Mouse (Mus musculus): Measurements from ENCODE around the gene Ndufc2.

Gene Ndufc2

DNA sequence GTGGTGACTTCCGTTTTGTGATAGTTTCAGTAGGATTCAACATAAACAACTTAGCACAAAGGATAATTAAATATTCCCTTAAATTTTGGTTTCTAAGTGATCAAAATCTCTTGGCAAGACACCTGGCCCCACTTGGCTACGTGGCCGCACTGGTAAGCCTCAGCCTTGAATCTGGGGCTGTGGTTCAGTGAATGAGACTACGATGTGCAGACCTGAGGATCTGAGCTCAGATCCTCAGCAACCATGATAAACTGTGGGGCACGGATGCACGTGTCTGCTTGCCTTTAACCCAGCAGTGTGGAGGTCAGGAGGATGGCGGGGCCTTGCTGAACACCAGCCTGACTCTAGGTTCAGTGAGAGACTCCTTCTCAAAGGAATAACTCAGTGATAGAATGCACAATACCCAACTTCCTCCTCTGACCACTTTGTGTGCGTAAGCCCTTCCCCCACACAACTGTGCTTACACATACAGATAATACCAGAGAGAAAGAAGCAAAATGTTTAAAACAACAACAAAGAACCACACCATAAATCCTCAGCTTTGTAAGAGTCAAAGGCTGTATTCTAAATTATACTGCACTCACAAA, 12.1 kb upstream of the Ndufc2 start:
- no peak for DNase-seq

DNA sequence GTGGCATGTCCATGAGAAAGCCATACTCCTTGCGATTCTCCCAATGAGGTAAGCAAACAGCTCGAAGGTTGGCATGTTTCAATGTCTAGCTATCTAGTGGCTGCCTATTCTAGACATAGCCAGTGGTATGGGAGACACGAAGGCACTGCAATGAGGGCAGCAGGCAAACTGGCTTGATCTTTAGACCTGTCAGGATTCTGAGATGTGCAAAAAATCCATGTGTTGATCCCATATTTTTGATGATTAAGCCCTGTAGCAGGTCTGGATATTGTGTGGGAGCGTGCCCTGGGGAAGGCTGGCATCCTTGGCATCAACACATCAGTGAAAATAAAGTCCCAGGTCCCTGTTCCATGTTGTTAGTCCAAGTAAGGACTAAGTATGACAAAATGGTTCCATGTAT, 11.3 kb upstream of the Ndufc2 start:
- no peak for DNase-seq

- DNase-seq, result no peak
These were observed 8.3 kb upstream of the Ndufc2 start for GRCm38 (mm10) chr7:97391293-97392078.

DNA sequence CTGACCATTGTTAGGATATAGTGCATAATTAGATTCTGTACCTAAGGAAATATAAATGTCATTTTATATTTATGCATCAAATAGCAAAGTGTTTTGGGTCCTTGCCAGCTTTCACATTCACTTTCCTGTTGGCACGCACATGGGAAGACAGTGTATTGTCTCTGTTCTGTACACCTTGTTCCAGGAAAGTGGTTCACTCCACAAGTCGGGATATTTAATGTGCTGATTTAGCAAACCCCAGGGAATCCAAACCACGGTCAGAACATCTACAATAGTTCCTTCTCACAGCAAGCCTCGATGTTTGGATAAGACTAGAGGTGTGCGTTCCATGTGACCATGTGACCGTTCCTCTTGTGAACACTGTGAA, 7.7 kb upstream of the Ndufc2 start:
- no peak for DNase-seq

DNA sequence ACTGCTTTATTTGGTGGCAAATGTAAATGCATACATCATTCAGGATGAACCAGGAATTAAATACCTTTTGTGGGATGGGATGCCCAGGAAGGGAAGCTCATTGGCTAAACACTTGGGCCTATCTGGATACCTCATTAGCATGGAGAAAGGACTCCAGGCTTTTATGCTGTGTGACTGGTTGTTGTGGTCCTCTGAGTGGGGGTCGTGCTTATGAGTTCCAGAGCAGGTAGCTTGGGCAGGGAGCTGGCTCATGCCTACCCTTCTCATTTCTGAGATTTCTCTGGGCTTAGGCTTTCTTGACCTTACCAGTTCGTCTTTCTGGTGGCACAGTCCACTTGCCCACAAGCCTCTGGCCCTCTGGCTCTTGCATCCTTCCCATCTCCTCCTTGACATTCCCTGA, 5.4 kb upstream of the Ndufc2 start:
- no peak for DNase-seq

DNA sequence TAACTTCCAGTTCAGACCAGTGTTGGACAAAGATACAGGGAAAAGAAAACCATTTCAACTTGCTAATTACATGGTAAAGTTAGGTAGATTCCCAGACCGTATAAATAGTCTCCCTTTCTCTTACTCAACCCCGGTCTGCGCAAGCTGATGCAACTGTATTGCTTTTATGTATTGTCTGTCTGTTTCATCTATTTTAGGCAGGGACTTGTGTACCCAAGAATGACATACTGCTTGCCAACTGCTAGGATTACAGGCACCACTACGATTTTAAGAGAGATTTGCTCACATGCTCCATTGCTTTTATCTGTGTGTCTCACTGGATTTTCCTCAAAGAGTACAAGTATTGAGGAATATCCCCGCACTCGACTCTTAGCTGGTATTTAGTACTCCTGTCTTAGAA, 860 bp upstream of the Ndufc2 start:
- no peak for DNase-seq

- DNase-seq, result no peak
These were observed 7.3 kb downstream of the Ndufc2 start for GRCm38 (mm10) chr7:97407145-97407544.

DNA sequence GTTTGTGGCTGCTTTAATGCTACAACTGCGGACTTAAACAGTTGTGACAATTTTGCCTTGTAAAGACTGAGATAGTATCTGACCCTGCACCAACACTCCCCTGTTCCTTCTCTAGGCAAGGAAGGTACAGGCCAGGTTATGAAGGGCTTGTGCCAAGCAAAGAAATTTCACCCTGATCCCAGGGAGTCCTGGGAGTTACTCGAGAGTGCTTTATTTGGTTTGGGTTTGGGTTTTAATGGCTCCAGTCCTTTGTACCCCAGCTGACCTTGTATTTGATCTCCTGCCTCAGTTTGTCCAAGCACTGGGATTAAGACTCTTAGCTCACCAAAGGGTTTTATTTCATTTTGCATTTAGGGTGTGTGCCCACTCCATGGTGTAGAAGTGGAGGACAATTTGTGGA, 11.3 kb downstream of the Ndufc2 start:
- DNase-seq, result no peak

DNA sequence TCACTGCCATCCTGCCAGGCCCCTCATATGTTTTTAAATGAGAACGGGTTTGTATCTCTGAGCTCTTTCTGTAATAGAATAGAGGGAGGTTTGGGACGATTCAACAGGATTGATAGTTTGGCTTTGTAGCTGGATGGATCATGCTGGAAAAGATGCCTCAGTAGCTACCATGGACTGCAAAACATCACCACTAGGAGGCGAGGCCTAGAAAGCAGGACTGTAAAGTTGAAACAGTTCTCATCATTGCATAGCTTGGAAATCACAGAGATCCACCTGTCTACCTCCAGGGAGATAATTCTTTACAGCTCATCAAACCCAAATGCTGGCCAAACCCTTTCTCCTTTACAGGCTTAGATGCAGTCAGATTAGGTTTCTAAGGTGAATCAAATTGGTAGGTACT, 11.8 kb downstream of the Ndufc2 start:
- DNase-seq, result no peak

DNA sequence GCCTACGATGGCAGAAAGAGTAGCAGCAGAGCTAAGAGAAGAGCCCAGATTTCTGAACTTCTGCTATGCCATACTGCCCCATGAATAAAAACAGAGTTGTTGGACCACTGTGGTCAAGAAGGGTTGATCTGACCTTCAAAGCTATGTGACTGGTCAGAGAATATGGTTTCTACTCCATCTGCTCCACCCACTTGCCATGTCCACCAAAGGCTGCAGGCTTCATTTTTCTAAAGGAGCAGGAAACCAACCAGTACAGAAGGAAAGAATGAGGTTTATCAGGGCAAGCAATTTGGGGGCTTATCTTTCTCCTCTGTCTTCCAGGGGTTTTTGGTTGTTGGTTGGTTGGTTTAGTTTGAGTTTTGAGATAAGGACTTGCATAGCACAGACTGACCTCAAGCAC, 14.2 kb downstream of the Ndufc2 start:
- DNase-seq, result no peak

- DNase-seq, result no peak
These were observed 14.6 kb downstream of the Ndufc2 start for GRCm38 (mm10) chr7:97414426-97414825.

- no peak for DNase-seq
These were observed 15.3 kb downstream of the Ndufc2 start for GRCm38 (mm10) chr7:97414915-97415687.

- DNase-seq, result no peak
These were observed 16.7 kb downstream of the Ndufc2 start for GRCm38 (mm10) chr7:97416473-97416872.

DNA sequence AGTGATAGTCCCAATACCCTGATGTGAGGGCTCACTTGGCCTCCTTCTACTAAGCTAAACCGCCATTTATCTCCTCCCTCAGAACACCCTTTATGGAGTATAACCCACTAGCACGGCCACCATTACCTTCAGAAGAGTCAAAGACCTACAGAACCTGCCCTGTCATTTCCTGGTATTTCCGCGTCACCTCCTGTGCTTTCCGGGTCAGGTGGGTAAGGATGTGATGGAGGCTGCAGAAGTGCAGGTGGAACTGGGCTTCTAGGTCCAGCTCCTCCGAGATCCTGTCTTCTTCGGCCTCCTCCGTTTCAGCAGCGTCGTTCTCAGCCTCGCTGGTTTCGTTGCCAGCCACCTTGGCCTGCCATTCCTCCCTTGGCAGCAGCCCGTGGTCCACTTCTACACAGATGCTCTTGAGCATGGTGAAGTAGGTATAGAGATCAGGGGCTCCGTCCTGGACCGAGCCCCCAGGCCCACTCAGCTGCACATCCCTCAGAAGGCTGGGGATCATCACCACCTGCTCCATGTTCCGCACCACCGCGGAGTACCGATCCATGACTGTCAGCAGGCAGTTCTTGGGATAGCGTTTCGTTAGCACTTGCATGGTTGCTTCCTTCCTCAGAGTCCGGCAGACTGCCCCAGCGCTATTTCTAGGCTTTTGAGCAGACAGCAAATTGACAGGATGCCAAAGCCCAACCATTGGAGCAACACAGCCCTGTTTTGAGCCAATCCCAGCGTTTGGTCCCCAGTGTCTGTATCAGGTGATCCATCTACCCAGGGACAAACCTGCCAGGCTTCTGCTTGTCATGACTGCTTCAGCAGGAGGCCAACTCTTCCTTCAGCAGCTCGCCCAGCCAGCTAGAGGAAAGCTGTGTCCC, 17.3 kb downstream of the Ndufc2 start, which contains the start of gene Thrsp:
Gene Thrsp (minus strand): TSS at position 825 of the 872 bp plus-strand sequence.
- no peak for DNase-seq

- DNase-seq, result no peak
These were observed 18.9 kb downstream of the Ndufc2 start for GRCm38 (mm10) chr7:97418717-97419116.

DNA sequence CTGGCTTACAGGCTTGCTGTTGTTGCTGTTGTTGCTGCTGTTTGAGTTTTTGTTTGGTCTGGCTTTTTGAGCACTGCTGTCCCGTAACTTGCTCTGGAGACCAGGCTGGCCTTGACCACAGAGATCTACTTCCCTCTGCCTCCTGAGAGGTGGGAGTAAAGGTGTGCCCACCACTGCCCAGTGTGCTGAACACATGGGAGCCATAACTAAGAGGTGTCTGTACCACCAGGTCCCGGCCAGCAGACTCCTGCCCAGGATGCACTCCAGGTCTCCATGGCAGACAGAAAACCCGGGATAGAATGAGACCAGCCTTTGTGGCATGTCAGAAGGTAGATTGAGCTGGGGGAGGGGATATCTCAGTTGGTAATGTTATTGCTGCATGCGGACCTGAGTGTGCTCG, 19.4 kb downstream of the Ndufc2 start:
- no peak for DNase-seq

GRCm38 (mm10) chr7:97420406-97420805, 20.6 kb downstream of the Ndufc2 start:
- no peak for DNase-seq

GRCm38 (mm10) chr7:97420958-97421651, 21.3 kb downstream of the Ndufc2 start:
- no peak for DNase-seq

DNA sequence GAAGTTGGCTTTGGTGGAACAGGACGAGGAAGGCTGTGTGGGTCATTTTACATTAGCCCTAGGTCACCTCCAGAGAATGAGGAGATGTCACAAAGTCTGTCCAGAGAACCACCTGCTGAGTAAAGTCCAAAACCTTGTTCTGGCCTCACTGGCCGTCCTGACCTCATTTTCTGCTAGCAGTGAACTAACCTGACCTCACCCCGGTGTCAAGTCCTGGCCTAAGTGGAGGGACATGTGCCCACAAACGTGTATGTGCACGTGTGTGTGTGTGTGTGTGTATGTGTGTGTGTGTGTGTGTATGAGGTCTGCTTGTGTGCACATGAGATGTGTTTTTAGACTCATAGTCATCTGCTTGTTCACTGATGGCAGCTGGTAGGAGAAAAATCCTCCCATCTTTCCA, 24.0 kb downstream of the Ndufc2 start:
- DNase-seq, result no peak

- DNase-seq, result peak; percentile 69 to 87
These were observed 24.9 kb downstream of the Ndufc2 start for GRCm38 (mm10) chr7:97424621-97425245.

DNA sequence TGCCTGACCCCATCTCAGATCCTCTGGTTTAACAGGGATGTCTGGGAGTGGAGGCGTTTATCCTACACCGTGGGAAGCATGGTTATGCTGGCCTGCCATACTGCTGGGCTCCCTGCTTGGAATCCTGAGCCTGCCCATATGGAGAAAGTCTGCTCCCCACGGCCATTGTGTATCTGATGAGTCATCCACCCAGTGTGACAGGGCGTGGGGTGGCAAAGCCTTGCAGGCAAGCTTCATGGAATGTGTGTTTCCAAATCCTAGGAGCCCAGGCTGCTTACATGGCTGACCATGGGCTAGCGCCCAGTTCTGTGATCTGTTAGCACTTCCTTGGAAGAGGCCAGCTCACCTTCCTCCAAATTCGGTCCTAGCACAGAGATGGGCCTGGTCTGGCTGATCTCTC, 26.8 kb downstream of the Ndufc2 start:
- no peak for DNase-seq

- DNase-seq, result no peak
These were observed 27.5 kb downstream of the Ndufc2 start for GRCm38 (mm10) chr7:97427296-97427695.
